Mouse (Mus musculus): ENCODE measurements at regions not wholly inside any gene's neighbourhood (a gene's known extent, or its start where the extent isn't known, plus 50 kb on each side); places are given as distances from the start of the nearest gene placed in this dataset.
"Not testable (repeated sequence)": the region's sequence is repeated elsewhere in the genome, so short reads cannot be mapped to it uniquely, and the experiment has no call there.

DNA sequence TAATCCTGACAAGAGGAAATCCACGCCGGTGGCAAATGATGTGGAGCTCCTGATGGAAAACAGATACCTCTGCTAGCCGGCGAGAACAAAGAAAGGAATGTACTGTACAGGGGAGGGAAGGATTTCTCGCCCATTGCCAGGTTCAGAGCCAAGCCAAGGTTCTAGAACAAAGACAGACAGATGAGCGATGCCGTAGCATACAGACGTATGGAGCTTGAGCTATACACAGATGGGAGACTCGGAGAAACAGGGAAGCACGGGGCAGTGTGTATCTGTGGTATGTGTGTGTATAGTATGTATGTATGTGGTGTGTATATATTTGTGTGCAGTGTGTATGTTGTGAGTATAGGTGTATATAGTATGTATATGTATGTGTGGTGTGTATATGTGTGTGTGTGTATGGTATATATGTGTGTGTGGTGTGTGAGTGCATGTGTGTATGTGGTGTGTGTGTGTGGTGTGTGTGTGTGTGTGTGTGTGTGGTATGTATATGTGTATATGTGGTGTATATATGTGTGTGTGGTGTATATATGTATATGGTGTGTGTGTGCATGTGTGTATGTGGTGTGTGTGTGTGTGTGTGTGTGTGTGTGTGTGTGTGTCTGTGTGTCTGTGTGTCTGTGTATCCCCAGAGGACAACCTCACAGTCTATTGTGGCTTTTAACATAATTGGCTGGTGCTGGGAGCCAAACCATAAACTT lies 140.6 kb downstream of the Cand1 start:
- DNase-seq (ENCODE audit: low read depth, low spot score) = peak; percentile 38

DNA sequence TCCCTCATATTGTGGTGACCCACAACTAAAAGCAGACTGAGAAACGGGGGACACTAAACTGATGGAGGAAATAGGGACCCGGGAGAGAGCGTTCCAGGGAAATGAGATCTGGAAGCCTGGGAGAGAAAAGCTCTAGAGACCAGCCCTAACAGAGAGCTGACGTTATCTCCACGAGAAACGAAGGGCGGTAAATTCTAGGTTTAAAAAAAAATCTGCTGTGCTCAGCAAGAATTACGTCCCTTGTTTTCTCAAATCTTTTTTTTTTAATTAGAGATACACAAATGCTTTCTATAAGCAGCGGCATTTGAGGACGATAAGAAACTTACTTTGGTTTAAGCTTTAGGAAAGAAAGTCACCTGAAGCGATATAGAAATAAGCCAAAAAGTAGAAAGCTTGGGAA lies 145.7 kb downstream of the Cand1 start:
- DNase-seq (ENCODE audit: low read depth, low spot score) = no peak

DNA sequence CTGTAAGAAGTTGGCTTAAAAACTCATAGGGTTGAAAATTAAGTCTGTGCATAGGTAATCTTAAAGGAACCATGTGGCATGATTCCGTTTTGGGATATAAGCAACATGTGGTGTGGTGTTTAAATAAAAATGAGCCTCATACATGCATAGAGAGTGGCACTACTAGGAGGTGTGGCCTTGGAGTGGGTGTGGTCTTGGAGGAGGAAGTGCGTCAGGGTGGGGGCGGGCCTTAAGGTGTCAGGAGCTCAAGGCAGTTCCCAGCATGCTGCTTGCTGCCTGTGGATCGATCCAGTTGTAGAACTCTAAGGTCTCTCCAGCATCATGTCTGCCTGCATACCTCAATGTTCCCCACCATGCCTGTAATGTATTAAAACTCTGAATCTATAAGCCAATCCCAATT lies 152.0 kb downstream of the Cand1 start:
- no peak for DNase-seq (ENCODE audit: low read depth, low spot score)

DNA sequence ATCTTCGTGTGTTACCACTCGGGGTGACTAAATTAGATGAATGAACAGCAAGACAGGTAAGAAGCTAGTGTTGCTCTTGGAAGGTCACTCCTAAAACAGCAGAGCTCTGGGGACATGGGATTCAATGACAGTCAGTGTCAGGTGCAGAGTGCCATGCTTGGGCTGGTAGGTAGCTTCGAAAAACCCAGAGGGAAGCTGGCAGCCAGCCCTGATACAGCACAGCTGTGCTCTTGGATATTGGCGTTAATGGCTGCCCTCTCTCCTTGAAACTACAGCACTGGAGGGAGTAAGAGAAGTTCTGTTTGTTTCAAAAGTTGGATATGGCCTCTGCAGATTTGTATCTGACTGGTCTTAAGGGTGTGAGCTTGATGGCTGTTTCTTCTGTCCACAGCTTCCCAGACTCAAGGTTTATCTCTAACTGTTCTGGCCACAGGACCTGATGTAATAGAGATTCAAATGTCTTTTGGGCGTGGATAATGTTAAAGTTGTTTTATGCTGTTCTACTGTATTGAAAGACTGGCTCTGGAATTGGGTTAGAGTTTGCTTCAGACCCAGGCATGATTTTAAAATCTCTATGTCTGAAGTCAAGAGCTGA lies 152.7 kb downstream of the Cand1 start:
- no peak for DNase-seq (ENCODE audit: low read depth, low spot score)

DNA sequence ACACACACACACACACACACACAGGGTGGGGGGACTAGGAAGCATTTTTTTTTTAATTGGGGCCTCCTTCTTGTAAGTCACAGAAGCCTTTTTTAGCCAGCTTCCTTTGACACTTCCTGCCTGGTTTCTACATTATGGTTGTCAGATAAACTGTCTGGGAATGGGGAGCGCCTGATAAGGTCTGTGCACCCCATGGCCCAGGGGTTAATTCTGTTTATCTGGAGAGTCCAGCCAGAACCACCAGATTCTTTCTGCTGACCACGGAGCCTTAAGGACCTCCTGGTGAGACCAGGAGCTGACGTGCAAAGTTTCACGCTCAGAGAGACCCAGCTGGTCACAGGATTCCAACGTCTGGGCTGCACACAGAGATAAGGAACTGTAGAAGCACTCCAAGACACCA lies 153.4 kb downstream of the Cand1 start:
- DNase-seq (ENCODE audit: low read depth, low spot score) = no peak

- DNase-seq (ENCODE audit: low read depth, low spot score) = no peak
Observed at GRCm38 (mm10) chr10:119083431-119083830, 156.4 kb downstream of the Cand1 start.

- no peak for DNase-seq (ENCODE audit: low read depth, low spot score)
Observed at GRCm38 (mm10) chr10:119082861-119083260, 157.0 kb downstream of the Cand1 start.

DNA sequence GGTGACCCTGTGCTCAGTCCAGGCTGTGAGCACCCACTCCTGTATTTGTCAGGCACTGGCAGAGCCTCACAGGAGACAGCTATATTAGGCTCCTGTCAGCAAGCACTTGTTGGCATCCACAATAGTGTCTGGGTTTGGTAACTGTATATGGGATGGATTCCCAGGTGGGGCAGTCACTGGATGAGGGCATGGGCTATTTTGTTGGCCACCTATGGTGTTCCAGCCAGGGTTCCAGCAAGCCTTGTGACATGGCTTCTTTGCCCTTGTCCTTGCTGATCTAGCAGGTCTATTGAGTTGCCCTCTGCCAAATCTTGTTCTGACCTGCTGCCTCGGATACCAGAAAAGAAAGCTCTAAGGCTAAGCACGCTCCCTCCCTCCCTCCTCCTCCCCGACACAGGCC lies 158.1 kb downstream of the Cand1 start:
- DNase-seq (ENCODE audit: low read depth, low spot score) = not testable (repeated sequence)

- peak; percentile 57 for DNase-seq (ENCODE audit: low read depth, low spot score)
Observed at GRCm38 (mm10) chr10:119076100-119076566, 163.7 kb downstream of the Cand1 start.

- DNase-seq (ENCODE audit: low read depth, low spot score) = peak; percentile 43
Observed at GRCm38 (mm10) chr10:119074887-119075286, 165.0 kb downstream of the Cand1 start.

- DNase-seq (ENCODE audit: low read depth, low spot score) = no peak
Observed at GRCm38 (mm10) chr10:119073991-119074390, 165.9 kb downstream of the Cand1 start.

GRCm38 (mm10) chr10:119069410-119069809 lies 170.4 kb downstream of the Cand1 start:
- no peak for DNase-seq (ENCODE audit: low read depth, low spot score)

- DNase-seq (ENCODE audit: low read depth, low spot score) = no peak
Observed at GRCm38 (mm10) chr10:119067838-119068237, 172.0 kb downstream of the Cand1 start.

DNA sequence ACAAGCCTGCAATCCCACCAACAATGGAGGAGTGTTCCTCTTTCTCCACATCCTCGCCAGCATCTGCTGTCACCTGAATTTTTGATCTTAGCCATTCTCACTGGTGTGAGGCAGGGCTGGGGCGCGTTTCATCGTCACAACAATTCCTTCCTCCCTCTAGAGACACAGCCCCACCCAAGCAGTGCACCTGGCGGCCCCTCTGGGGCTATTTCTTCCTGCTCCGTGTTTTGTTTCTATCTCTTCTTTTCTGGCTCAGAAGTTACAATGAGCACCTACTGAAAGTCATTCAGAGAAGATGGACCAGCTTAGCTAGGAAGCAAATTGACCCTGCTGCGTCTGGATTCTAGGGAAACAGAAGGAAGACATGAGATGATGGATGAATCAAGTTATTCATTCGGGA lies 172.5 kb downstream of the Cand1 start:
- no peak for DNase-seq (ENCODE audit: low read depth, low spot score)

GRCm38 (mm10) chr10:119065974-119066373 lies 173.9 kb downstream of the Cand1 start:
- DNase-seq (ENCODE audit: low read depth, low spot score) = peak; percentile 83

- peak; percentile 53 for DNase-seq (ENCODE audit: low read depth, low spot score)
Observed at GRCm38 (mm10) chr10:119065133-119065817, 174.6 kb downstream of the Cand1 start.

DNA sequence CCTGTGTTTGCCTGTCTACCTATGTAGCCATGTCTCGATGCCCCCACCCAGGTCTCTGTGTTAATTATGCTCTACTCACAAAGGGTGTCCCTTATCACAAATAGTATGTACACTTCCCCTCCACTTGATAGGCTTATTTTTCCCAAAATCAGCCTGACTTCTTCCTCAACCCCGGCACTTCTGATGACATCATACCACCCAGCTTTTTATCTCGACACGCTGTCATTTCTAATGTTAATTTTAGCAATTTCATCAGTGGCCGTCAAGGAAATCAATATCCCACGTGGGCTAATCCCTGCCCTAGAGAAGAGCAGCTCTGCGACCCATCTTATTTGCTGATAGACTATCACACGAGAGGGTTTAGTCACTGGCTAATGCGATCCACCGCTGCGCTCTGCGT lies 175.6 kb downstream of the Cand1 start:
- DNase-seq (ENCODE audit: low read depth, low spot score) = no peak

DNA sequence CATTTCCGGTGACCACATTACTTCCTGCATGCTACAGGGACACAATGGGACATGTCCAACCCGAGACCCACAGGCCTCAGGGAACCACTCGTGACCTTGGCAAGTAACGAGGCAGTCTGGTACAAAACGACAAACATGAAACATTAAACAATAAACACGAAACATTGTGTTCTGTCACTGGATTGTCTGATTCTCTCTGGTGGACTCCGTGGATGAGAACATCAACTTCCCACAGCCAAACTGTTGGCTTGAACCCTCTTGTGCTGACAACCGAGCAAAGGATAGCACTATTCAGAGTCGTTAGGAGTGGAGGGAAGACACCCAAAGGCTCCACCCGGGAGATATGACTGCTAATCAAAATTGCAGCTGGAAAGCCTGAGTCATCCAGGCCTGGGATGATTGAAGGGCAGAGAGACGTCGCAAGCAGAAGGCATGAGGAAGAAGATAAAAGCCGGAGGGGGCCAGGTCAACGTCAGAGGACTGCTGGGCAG lies 176.6 kb downstream of the Cand1 start:
- no peak for DNase-seq (ENCODE audit: low read depth, low spot score)

- no peak for DNase-seq (ENCODE audit: low read depth, low spot score)
Observed at GRCm38 (mm10) chr10:119061958-119062599, 177.8 kb downstream of the Cand1 start.

- no peak for DNase-seq (ENCODE audit: low read depth, low spot score)
Observed at GRCm38 (mm10) chr10:119061349-119061850, 178.5 kb downstream of the Cand1 start.

DNA sequence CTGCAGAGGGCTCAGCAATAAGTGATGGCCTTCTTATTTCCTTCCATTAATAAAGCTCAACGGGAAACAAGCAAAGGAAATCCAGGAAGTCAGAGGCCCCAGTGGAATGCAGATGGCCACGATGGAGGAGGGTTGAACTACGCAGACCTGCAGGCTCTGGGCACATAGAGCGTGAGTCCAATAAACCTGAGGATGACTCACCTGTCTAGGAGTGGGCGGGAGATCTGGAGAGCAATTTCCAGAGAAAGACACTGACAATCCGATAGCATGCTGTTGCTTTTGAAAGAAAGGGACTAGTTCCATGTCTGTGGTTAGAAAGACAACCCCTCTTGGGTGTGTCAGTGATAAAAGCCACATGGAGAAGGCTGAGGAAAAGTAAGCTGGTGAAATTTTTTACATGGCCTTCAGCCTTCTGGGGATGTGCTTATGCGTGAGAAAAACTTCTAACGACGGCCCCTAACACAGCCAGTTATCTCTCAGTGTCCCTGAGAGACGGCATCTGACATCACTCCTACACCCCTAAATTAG lies 181.3 kb downstream of the Cand1 start:
- DNase-seq (ENCODE audit: low read depth, low spot score) = no peak
